Mouse (Mus musculus): ENCODE results near the gene Nat14. TPM values are rescaled to one million over a fixed set of nuclear protein-coding genes. Genes with fewer than 3 reads are reported as not detected.

The Nat14 gene
- total RNA-seq, 1 experiment from 2014 or later, result 7.7 TPM

GRCm38 (mm10) chr7:4920496-4920895, 1.3 kb upstream of the Nat14 start:
- no peak for DNase-seq

- DNase-seq, result no peak
Measured at GRCm38 (mm10) chr7:4920976-4921823, 628 bp upstream of the Nat14 start.

GRCm38 (mm10) chr7:4922508-4922907, 680 bp downstream of the Nat14 start:
- peak; percentile 66 for DNase-seq

GRCm38 (mm10) chr7:4922931-4923565, 1.2 kb downstream of the Nat14 start:
- DNase-seq, result peak; percentile 44

GRCm38 (mm10) chr7:4923586-4924364, 1.9 kb downstream of the Nat14 start:
- peak; percentile 71 for DNase-seq

- DNase-seq, result no peak
Measured at GRCm38 (mm10) chr7:4924483-4924882, 2.7 kb downstream of the Nat14 start.

- peak; percentile 39 for DNase-seq
Measured at GRCm38 (mm10) chr7:4924891-4925301, 3.1 kb downstream of the Nat14 start.

DNA sequence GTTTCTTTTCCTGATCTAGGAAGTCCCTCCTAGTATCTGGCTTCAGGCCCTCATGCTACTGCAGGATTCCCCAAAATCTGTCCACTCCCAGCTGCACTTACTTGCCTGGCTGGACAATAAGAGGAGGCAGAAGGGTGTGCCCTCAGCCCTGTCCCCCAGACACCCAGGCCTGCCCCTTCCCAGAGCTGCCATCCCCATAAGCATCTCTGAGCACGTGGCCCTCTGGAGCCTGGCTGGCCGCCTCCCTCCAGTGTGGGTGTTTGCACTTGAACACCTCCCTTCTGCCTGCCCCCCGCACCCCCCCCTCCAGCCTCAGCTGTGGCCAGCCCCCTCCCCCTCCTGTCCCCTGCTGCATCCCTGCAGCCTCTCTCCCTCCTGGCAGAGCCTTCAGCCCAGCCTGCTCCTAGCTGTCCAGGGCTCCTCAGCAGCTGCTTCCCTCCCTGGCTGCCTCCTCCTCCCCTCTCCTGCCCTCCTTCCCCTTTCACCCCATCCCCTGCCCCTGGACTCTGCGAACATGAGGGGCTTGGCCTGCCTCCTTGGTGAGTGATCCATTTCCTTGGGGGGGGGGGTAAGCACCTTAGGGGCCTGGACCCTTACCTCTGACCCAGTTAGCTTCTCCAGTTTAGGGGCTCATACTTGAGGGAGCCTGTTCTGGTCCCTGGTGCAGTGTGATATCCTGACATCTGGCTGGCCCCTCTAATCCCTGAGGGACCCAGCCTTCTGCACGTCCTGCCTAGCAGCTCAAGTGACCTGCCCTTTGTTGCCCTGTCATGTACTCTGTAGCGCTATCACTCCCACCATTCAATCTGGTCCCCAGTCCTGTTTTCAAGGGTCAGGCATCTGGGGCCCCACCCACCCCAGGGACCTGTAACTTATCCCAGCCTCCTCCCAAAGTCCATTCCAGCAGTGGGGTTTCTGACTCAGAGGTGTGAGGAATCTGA, 3.9 kb downstream of the Nat14 start, which contains the start of gene Ssc5d:
Ssc5d (plus strand) TSS at position 345 of the 941 bp plus-strand sequence.
- no peak for DNase-seq

DNA sequence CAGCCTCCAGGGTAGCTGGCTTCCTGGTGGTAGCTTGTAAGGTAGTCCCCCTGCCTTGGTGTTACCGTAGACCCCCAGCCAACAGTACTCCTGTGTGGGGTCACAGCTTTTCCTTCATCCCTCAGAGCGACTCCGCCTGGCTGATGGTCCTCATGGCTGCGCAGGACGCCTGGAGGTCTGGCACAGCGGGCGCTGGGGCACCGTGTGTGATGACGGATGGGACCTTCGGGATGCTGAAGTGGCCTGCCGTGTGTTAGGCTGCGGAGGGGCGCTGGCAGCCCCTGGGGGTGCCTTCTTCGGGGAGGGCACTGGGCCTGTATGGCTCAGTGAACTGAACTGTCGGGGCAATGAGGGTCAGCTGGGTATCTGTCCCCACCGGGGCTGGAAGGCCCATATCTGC, 5.0 kb downstream of the Nat14 start:
- DNase-seq, result no peak

DNA sequence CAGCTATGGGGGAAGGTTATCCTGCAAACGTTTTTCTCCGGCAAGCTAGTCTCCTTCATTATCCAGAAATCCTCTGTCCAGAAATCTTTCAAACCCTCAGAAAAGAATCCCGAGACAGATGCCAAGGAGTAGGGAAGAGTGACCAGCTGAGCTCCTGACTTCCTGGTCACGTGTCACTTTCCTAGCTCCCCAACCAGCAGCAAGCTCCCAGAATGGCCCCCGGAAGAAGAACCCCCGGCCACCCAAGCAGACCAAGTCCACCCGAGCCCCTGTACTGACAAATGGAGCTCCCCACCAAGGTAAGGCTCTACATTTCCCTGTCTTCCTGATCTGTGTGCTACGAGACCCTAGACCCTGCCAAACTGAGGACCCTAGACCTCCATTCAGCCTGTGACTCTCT, 5.9 kb downstream of the Nat14 start:
- no peak for DNase-seq

DNA sequence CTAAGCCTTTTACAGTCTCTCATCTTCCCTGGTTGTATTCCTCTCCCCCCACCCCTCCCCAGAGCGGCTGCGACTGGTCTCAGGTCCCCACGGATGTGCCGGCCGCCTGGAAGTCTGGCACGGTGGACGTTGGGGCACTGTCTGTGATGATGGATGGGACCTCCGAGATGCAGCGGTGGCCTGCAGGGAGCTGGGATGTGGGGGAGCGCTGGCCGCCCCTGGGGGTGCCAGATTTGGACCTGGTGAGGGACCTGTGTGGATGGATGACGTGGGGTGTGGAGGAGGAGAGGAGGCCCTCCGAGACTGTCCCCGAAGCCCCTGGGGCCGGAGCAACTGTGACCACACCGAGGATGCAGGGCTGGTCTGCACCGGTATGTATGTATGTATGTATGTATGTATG, 6.5 kb downstream of the Nat14 start:
- no peak for DNase-seq

DNA sequence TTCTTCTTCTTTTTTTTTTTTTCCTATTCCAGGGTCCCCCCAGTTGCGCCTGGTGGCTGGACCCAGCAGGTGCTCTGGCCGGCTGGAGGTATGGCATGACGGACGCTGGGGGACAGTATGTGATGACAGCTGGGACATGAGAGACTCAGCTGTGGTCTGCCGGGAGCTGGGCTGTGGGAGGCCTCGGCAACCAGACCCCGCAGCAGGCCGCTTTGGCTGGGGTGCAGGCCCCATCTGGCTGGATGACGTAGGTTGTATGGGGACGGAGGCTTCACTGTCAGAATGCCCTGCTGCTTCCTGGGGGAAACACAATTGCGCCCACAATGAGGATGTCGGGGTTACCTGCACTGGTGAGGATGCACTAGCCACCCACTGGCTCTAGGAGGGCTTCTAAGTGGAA, 11.3 kb downstream of the Nat14 start:
- DNase-seq, result no peak

DNA sequence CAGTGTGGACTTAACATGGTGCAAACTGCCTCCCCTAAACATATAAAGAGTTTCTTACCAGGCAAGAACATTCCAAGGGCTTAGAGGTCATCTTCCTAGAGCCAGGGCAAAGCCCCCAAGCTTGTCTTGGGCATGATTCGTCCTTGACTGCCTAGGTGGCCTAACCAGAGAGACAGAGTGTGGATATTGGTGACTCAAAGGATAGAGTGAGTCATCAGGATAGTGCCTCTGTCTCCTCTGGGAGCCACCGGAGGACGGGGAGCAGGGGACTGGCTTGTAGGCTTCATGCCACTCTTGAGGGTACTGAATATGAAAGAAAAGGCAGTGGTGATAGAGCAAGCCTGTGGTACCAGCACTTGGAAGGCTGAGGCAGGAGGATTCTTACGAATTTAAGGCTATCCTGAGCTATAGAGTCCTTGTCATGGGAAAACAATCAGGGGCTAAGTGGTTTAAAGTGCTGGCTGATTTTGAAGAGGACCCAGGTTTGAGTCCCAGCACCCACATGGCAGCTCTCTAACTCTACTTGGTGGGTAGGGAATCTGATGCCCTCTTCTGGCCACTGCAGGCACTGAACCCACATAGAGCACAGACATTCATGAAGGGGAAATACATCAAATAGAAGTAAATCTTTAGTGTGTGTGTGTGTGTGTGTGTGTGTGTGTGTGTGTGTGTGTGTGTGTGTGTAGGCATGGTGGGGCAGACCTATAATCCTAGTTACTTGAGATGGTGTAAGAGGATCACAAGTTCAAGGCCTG, 12.5 kb downstream of the Nat14 start:
- no peak for DNase-seq

GRCm38 (mm10) chr7:4936832-4937231, 15.0 kb downstream of the Nat14 start:
- DNase-seq, result no peak

- no peak for DNase-seq
Measured at GRCm38 (mm10) chr7:4937392-4937791, 15.6 kb downstream of the Nat14 start.

- peak; percentile 80 for DNase-seq
Measured at GRCm38 (mm10) chr7:4938456-4938855, 16.6 kb downstream of the Nat14 start.

DNA sequence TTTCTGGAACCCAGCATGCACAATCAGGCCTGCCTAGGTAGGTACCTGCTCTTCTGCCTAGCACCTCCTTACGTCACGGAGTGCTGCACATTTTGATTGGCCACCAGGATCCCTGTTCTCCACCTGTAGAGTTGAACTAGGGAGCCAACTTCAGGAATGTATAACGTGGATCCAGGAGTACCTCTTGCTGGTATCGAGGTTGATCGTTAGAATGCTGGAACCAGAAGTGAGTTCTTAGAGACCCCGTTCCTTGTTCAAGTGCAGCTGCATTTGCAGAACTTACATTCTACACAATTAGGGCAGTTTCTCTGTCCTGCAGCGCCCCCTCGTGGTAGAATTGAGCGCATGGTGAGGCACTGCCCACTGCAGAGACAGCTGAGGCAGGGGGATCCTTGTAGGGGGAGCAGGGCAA, 18.2 kb downstream of the Nat14 start:
- peak; percentile 86 for DNase-seq

GRCm38 (mm10) chr7:4942673-4943072, 20.8 kb downstream of the Nat14 start:
- no peak for DNase-seq

GRCm38 (mm10) chr7:4943223-4943815, 21.5 kb downstream of the Nat14 start:
- peak; percentile 93 for DNase-seq

- DNase-seq, result peak; percentile 60
Measured at GRCm38 (mm10) chr7:4947855-4948254, 26.0 kb downstream of the Nat14 start.
